Mouse (Mus musculus): Measurements from ENCODE around the gene Umodl1.

- TF ChIP-seq CTCF (IDR thresholded peaks at IDR 0.05; ENCODE audit: low read depth, low read length), result no peak
- TF ChIP-seq POLR2A (IDR thresholded peaks at IDR 0.05; ENCODE audit: extremely low read depth, insufficient read depth, low read length), result no peak
Measured at GRCm38 (mm10) chr17:30969983-30970382, 15.5 kb downstream of the Umodl1 start.
